Mouse (Mus musculus) hindbrain, embryonic 14.5 days (tissue): ENCODE results near the gene Rxra. TPM values are rescaled to one million over a fixed set of nuclear protein-coding genes. Genes with fewer than 3 reads are reported as not detected.

Experiments used
- ATAC-seq: fragments of 200-750 bp; cut with Nextera tagmentation; 2 replicates; pipeline ENCODE4 v1.8.0; 2017; ENCODE audit warnings: moderate number of reproducible peaks, mild to moderate bottlenecking, moderate TSS enrichment, moderate library complexity; ENCODE audit not compliant: low FRiP score
- DNase-seq: peaks from one replicate; pipeline ENCODE4 v3.0.0-alpha.2; 2015; ENCODE audit warnings: low spot score
- H3K27ac ChIP-seq: fragments of 300-500 bp; sonication (generic); 2 replicates; pipeline ENCODE4 v1.5.1; 2014; ENCODE audit warnings: mild to moderate bottlenecking, moderate library complexity
- H3K27me3 ChIP-seq: fragments of 300-500 bp; sonication (generic); 2 replicates; pipeline ENCODE4 v1.6.1; 2014; ENCODE audit warnings: mild to moderate bottlenecking, low read length, mixed read lengths; ENCODE audit not compliant: control insufficient read depth, insufficient read depth
- H3K36me3 ChIP-seq: fragments of 300-500 bp; sonication (generic); replicated peaks from 2 replicates; pipeline ENCODE4 v1.6.1; 2014; ENCODE audit not compliant: control insufficient read depth, insufficient read depth
- H3K4me1 ChIP-seq: fragments of 300-500 bp; sonication (generic); replicated peaks from 2 replicates; pipeline ENCODE4 v1.6.1; 2014; ENCODE audit warnings: antibody characterized with exemption, low read length, mixed read lengths; ENCODE audit not compliant: control insufficient read depth, insufficient read depth
- H3K4me2 ChIP-seq: fragments of 300-500 bp; sonication (generic); replicated peaks from 2 replicates; pipeline ENCODE4 v1.6.1; 2014; ENCODE audit warnings: mild to moderate bottlenecking, moderate library complexity
- H3K4me3 ChIP-seq: fragments of 300-500 bp; sonication (generic); replicated peaks from 2 replicates; pipeline ENCODE4 v1.5.1; 2014; ENCODE audit warnings: mild to moderate bottlenecking, low read length
- H3K9ac ChIP-seq: fragments of 300-500 bp; sonication (generic); 2 replicates; pipeline ENCODE4 v1.6.1; 2014
- H3K9me3 ChIP-seq: fragments of 300-500 bp; sonication (generic); 2 replicates; pipeline ENCODE4 v1.6.1; 2016; ENCODE audit warnings: low read length; ENCODE audit not compliant: control insufficient read depth
- WGBS: fragments of 180-500 bp; shearing (Covaris S2); extraction: QIAGEN DNeasy Blood & Tissue Kit; methylation state at CpG from one replicate; pipeline ENCODE4 v1.1.7; 2014; 5-methylcytosine and 5-hydroxymethylcytosine counted together
- polyA plus RNA-seq: library from polyadenylated mRNA; unstranded; fragments of >200 nt; fragmentation: Nextera tagmentation; extraction: Ambion mirVana; gene quantifications from 2 replicates; pipeline ENCODE4 v1.2.1, GENCODE M21; 2014

The Rxra gene
- polyA plus RNA-seq, 1 experiment from 2014 or later, result 2.4 TPM

DNA sequence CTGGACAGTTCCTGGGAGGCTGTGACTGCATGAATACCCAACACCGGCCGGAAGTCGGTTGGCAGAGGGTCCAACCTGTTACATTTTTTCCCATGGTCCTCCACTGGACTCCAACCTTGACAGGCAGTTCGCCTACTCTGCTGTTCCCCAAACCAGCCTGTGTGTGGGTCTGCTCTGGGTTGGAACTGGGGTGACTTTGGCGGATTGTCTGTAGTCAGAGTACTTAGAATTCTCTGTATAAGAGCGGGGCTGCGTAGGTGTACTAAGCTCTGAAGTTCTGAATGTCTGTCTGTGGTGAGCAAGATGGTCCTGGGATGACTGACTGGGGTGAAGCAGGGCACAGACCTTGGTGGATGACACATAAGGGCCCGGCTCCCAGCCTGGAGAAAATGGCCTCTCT lies 109.1 kb downstream of the Rxra start:
- DNase-seq (no peak), ATAC-seq (no peak)
- no peaks in the 10 kb centered on the region for H3K9me3 ChIP-seq
- H3K4me2 ChIP-seq, result no peak overlapping the region
- no peak overlapping the region for H3K27ac ChIP-seq
- no peak overlapping the region for H3K9ac ChIP-seq
- no peaks in the 10 kb centered on the region for H3K4me1 ChIP-seq
- no peaks in the 10 kb centered on the region for H3K27me3 ChIP-seq
- no peak overlapping the region for H3K4me3 ChIP-seq
- H3K36me3 ChIP-seq, result no peaks in the 10 kb centered on the region
- 94% methylated on average over 8 of the region's 8 CpGs for WGBS

DNA sequence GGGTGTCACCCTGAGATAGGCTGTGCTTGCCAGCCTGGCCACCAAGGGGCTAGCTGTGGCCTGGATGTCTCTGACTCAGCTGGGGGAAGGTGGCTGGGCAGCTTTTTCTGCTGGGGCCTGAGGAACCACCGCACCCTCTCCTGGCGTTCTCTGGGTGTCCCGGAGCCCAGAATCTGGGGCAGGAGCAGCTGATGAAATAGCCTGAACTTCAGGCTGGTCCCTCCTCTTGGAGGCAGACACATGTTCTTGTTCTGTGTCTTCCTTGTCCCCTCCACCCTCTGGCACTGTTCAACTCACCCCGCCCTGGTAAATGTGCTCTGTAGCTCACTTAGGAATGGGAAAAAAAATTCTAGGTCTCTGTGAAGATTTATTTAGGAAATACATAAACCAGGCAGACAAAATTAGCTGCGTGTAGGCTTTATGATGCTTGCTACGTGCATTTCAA lies 109.8 kb downstream of the Rxra start:
- ATAC-seq (no peak), DNase-seq (no peak)
- Histone ChIP-seq H3K36me3 (no peaks in the 10 kb centered on the region), H3K27ac (no peak overlapping the region), H3K4me2 (no peak overlapping the region), H3K4me3 (no peak overlapping the region), H3K27me3 (no peaks in the 10 kb centered on the region), H3K4me1 (no peaks in the 10 kb centered on the region), H3K9me3 (no peaks in the 10 kb centered on the region), H3K9ac (no peak overlapping the region)
- WGBS, result 85% methylated on average over 6 of the region's 6 CpGs

DNA sequence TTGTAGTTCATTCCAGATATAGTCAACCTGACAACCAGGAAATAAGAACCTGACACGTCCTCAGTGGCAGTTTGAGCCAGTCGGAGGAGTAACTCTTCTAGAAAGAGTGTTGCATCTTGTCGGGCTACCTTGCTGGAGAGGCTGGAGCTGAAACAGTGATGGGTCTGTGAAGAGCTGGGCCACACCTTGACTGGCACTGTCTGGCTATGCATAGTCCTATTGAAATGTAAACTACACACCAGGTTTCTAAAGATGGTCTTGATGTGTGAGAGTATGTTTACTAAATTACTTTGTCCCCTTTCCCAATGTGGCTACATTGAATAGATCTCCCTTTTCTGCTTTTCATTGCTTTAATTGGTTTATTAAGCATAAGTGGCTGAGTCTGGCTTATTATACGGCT lies 115.3 kb downstream of the Rxra start:
- DNase-seq (no peak), ATAC-seq (no peak)
- Histone ChIP-seq H3K27me3 (no peaks in the 10 kb centered on the region), H3K9me3 (no peaks in the 10 kb centered on the region), H3K9ac (no peak overlapping the region), H3K36me3 (no peaks in the 10 kb centered on the region), H3K27ac (no peak overlapping the region), H3K4me2 (no peak overlapping the region), H3K4me1 (no peaks in the 10 kb centered on the region), H3K4me3 (no peak overlapping the region)
- WGBS, result 84% methylated on average over 4 of the region's 4 CpGs

DNA sequence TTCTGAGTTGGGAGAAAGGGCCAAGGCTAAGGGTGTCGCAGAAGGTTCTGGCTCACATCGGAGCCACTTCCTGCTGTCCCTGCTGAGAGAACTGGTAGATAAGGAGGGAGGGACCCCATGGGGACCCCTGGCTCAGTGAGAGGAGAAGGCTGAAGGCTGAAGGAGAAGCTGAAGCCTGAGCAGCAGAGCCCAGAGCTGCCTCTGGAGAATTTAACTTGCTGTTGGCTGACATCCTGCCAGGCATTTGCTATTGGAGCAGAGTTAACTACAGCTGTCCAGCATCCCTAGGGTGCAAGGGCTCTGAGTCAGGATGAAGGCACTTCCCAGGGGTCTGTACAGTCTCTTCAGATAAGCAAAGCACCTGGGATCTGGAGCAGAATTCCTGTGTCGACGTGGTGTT lies 122.8 kb downstream of the Rxra start:
- H3K27ac ChIP-seq, result no peak overlapping the region
- 89% methylated on average over 4 of the region's 4 CpGs for WGBS

DNA sequence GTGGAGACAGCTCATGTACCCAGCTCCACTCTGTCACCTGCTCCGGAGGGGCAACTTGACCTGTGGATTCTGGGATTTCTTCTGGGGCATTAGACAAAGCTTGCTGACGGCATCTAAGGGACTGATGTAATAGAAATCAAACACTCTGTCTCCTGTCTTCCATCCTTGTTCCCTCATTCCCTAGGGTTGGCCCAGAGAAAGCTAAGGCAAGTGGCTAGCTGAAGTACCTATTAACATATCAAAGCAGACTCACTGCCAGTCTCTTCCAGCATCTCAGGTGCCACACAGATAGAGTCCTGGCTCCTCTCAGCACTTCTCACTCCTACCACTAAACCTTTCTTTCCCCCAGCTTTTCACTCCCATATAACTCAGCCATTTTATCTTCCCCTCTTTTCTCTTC lies 124.8 kb downstream of the Rxra start:
- H3K27ac ChIP-seq, result no peak overlapping the region
- H3K27me3 ChIP-seq, result no peaks in the 10 kb centered on the region
- ATAC-seq (no peak), DNase-seq (no peak)
- H3K4me1 ChIP-seq, result no peaks in the 10 kb centered on the region
- H3K4me3 ChIP-seq, result no peak overlapping the region
- H3K4me2 ChIP-seq, result no peak overlapping the region
- no peaks in the 10 kb centered on the region for H3K36me3 ChIP-seq
- no peaks in the 10 kb centered on the region for H3K9me3 ChIP-seq
- no peak overlapping the region for H3K9ac ChIP-seq
- WGBS, result 63% methylated on average over 2 of the region's 2 CpGs

More for the DNA sequence above, 122.8 kb downstream of the Rxra start:
- H3K9me3 ChIP-seq, result no peaks in the 10 kb centered on the region
- H3K9ac ChIP-seq, result no peak overlapping the region
- DNase-seq, result no peak
- no peaks in the 10 kb centered on the region for H3K4me1 ChIP-seq
- H3K4me2 ChIP-seq, result no peak overlapping the region
- H3K27me3 ChIP-seq, result no peaks in the 10 kb centered on the region
- H3K36me3 ChIP-seq, result no peaks in the 10 kb centered on the region
- no peak overlapping the region for H3K4me3 ChIP-seq
- ATAC-seq, result no peak

DNA sequence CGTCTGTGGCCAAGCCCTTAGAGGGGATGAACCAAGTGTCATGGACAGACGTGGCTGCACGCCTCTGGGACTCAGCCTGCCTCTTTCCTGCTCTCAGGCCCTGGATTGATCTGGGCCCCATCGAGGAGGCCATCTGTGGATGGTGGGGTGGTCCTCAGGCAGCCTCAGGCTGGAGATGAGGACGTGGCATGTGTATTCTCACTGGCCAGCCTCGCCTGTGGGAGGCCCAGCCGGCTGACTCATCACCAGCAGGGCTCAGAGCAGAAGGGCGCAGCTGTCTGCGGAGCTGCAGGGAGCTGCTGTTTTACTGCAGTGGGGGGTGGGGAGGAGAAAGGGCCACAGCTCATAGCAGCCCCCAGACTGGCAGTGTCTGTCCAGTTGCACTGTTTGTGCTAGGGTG lies 126.3 kb downstream of the Rxra start:
- H3K9me3 ChIP-seq, result no peaks in the 10 kb centered on the region
- WGBS, result 37% methylated on average over 9 of the region's 9 CpGs
- DNase-seq, result no peak
- H3K27me3 ChIP-seq, result no peaks in the 10 kb centered on the region
- H3K9ac ChIP-seq, result no peak overlapping the region
- H3K4me1 ChIP-seq, result no peaks in the 10 kb centered on the region
- H3K4me3 ChIP-seq, result no peak overlapping the region
- H3K27ac ChIP-seq, result no peak overlapping the region
- ATAC-seq, result no peak
- no peak overlapping the region for H3K4me2 ChIP-seq
- no peaks in the 10 kb centered on the region for H3K36me3 ChIP-seq

DNA sequence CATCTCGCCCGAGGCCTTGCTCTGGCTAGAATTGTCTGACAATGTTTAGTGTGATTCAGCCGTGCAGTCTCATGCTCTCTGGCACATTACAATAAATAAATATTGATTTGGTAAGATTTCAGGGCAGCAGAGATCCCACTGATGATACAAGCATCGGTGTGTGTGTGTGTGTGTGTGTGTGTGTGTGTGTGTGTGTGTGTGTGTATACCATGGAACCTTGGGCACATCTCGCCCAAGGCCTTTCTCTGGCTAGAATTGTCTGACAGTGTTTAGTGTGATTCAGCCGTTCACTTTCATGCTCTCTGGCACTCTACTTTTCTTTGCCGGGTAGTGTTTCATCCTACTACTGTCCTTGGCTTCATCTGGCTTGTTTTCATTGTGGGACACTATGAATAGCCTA lies 130.5 kb downstream of the Rxra start:
- Histone ChIP-seq H3K9me3 (no peaks in the 10 kb centered on the region), H3K36me3 (no peaks in the 10 kb centered on the region), H3K27me3 (no peaks in the 10 kb centered on the region), H3K4me2 (no peak overlapping the region), H3K4me1 (no peaks in the 10 kb centered on the region), H3K27ac (no peak overlapping the region), H3K4me3 (no peak overlapping the region), H3K9ac (no peak overlapping the region)
- WGBS, result 90% methylated on average over 7 of the region's 7 CpGs
- DNase-seq (no peak), ATAC-seq (no peak)

DNA sequence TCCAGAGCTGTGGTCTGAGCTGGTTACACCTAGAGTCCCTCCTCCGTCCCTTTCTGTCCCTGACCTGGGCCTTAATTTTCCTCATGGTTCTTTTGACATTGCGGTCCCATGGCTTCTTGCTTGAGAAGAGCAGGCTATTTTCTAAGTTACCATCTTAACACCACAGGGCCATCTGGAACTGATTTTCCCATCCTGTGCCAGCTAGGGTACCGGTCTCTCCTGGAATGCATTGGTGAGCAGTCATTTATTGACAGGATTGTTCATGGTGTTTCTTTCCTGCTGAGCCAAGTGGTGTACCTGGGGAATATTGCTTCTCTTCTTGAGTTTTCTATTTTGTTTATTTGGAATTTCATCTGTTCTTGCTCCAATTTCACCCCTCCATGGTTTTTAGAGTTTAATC lies 131.4 kb downstream of the Rxra start:
- Histone ChIP-seq H3K4me2 (no peak overlapping the region), H3K4me1 (no peaks in the 10 kb centered on the region), H3K9ac (no peak overlapping the region), H3K4me3 (no peak overlapping the region), H3K9me3 (no peaks in the 10 kb centered on the region), H3K27me3 (no peaks in the 10 kb centered on the region), H3K36me3 (no peaks in the 10 kb centered on the region), H3K27ac (no peak overlapping the region)
- 92% methylated on average over 3 of the region's 3 CpGs for WGBS
- ATAC-seq (no peak), DNase-seq (no peak)

DNA sequence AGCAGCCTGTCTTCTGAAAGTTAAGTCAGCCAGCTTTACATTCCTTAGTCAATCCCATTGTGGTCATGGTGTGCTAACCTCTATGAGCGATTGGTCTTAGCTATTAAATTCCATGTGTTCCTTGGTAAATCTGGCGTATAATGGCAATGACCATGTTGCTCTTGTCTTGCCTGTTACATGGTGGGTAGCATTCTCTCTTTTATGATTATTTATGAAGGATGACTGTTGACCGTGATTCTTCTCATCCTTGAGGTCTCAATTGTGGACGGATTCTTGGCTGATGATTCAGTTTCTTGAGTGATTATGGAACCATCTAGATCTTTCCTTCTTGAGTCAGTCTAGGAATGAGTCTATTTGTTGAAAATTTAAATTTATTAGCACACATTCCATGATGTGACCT lies 133.7 kb downstream of the Rxra start:
- DNase-seq, result no peak
- Histone ChIP-seq H3K4me1 (no peaks in the 10 kb centered on the region), H3K36me3 (no peaks in the 10 kb centered on the region), H3K4me3 (no peak overlapping the region), H3K27me3 (no peaks in the 10 kb centered on the region), H3K27ac (no peak overlapping the region), H3K9me3 (no peaks in the 10 kb centered on the region), H3K4me2 (no peak overlapping the region), H3K9ac (no peak overlapping the region)
- 91% methylated on average over 4 of the region's 4 CpGs for WGBS
- no peak for ATAC-seq
